Mouse (Mus musculus): ENCODE data around the gene Glp1r.

DNA sequence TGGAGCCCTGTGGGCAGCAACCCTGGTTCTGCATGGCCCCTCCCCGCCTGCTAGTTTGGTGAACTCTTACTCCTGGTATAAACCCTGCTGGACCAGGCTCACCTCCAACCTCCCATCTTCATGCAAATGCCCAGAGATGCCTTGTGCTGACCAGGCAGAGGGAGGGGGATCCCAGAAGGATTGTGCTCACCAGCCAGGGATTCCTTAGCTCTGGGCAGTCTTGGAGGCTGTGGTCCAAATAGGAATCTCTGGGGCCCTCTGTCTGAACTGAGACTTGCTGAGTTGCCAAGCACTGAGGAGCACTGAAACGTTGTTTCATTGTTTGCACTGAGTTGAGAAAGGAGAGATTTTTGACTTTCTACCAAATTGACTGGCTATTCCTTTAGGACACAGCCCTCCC is 61.3 kb downstream of the Glp1r start:
- TF ChIP-seq CTCF (conservative IDR thresholded peaks at IDR 0.05; ENCODE audit: insufficient read depth, insufficient read length, low read depth, low read length) (no peak), POLR2A (IDR thresholded peaks at IDR 0.05; ENCODE audit: low read depth, low read length) (no peak)

Measured in kidney, adult 2 months (tissue).